Mouse (Mus musculus): Measurements from ENCODE around the gene Fxyd1.

Fxyd1 gene

GRCm38 (mm10) chr7:31049135-31049845, 7.7 kb downstream of the Fxyd1 start:
- Histone ChIP-seq H3K4me1 (replicated peaks; ENCODE audit: low read depth, low read length) (peaks cover 49% of the 10 kb centered on the region), H3K27me3 (ENCODE audit: insufficient read depth, low read length) (peaks cover 95% of the 10 kb centered on the region), H3K36me3 (ENCODE audit: insufficient read depth, low read length) (no peaks in the 10 kb centered on the region), H3K4me3 (replicated peaks; ENCODE audit: low read length) (peak overlapping the region; percentile 41; the same call in 1 of the 2 replicates), H3K9me3 (ENCODE audit: low read length) (no peaks in the 10 kb centered on the region)
- no peak for TF ChIP-seq POU5F1 (IDR thresholded peaks at IDR 0.05; ENCODE audit: borderline replicate concordance, low read length)
- TF ChIP-seq CTCF (conservative IDR thresholded peaks at IDR 0.05; ENCODE audit: low read length): no peak
- no peak for TF ChIP-seq NANOG (IDR thresholded peaks at IDR 0.05; ENCODE audit: borderline replicate concordance, low read length)

- H3K4me1 ChIP-seq (replicated peaks; ENCODE audit: low read depth, low read length): peaks cover 35% of the 10 kb centered on the region
- peaks cover 78% of the 10 kb centered on the region for H3K27me3 ChIP-seq (ENCODE audit: insufficient read depth, low read length)
- H3K4me3 ChIP-seq (replicated peaks; ENCODE audit: low read length): peak within 1 kb of the TSS; percentile 68
- no peak for TF ChIP-seq POU5F1 (IDR thresholded peaks at IDR 0.05; ENCODE audit: borderline replicate concordance, low read length)
- TF ChIP-seq NANOG (IDR thresholded peaks at IDR 0.05; ENCODE audit: borderline replicate concordance, low read length): no peak
- TF ChIP-seq CTCF (conservative IDR thresholded peaks at IDR 0.05; ENCODE audit: low read length): no peak
- no peaks in the 10 kb centered on the region for H3K36me3 ChIP-seq (ENCODE audit: insufficient read depth, low read length)
- no peaks in the 10 kb centered on the region for H3K9me3 ChIP-seq (ENCODE audit: low read length)
Observed at GRCm38 (mm10) chr7:31042431-31042910, 14.5 kb downstream of the Fxyd1 start, which contains the start of gene Fxyd5. Fxyd5 (minus strand) TSS chr7:31042481.

- no peak for TF ChIP-seq POU5F1 (IDR thresholded peaks at IDR 0.05; ENCODE audit: borderline replicate concordance, low read length)
- Histone ChIP-seq H3K36me3 (ENCODE audit: insufficient read depth, low read length) (no peaks in the 10 kb centered on the region), H3K9me3 (ENCODE audit: low read length) (no peaks in the 10 kb centered on the region), H3K4me1 (replicated peaks; ENCODE audit: low read depth, low read length) (peaks cover 35% of the 10 kb centered on the region), H3K27me3 (ENCODE audit: insufficient read depth, low read length) (peaks cover 72% of the 10 kb centered on the region), H3K4me3 (replicated peaks; ENCODE audit: low read length) (peak overlapping the region; percentile 68)
Observed at GRCm38 (mm10) chr7:31041662-31042315, 15.2 kb downstream of the Fxyd1 start.

GRCm38 (mm10) chr7:31041023-31041407, 16.0 kb downstream of the Fxyd1 start:
- H3K36me3 ChIP-seq (ENCODE audit: insufficient read depth, low read length): no peaks in the 10 kb centered on the region
- H3K4me1 ChIP-seq (replicated peaks; ENCODE audit: low read depth, low read length): peaks cover 39% of the 10 kb centered on the region
- no peak for TF ChIP-seq NANOG (IDR thresholded peaks at IDR 0.05; ENCODE audit: borderline replicate concordance, low read length)
- TF ChIP-seq POU5F1 (IDR thresholded peaks at IDR 0.05; ENCODE audit: borderline replicate concordance, low read length): no peak
- no peaks in the 10 kb centered on the region for H3K9me3 ChIP-seq (ENCODE audit: low read length)
- H3K27me3 ChIP-seq (ENCODE audit: insufficient read depth, low read length): peaks cover 64% of the 10 kb centered on the region
- peak overlapping the region; percentile 68 for H3K4me3 ChIP-seq (replicated peaks; ENCODE audit: low read length)

GRCm38 (mm10) chr7:31040281-31041022, 16.5 kb downstream of the Fxyd1 start:
- no peak overlapping the region for H3K4me3 ChIP-seq (replicated peaks; ENCODE audit: low read length)
- no peak for TF ChIP-seq POU5F1 (IDR thresholded peaks at IDR 0.05; ENCODE audit: borderline replicate concordance, low read length)
- TF ChIP-seq CTCF (conservative IDR thresholded peaks at IDR 0.05; ENCODE audit: low read length): no peak
- no peak for TF ChIP-seq NANOG (IDR thresholded peaks at IDR 0.05; ENCODE audit: borderline replicate concordance, low read length)
- H3K27me3 ChIP-seq (ENCODE audit: insufficient read depth, low read length): peaks cover 61% of the 10 kb centered on the region
- H3K4me1 ChIP-seq (replicated peaks; ENCODE audit: low read depth, low read length): peaks cover 39% of the 10 kb centered on the region
- H3K36me3 ChIP-seq (ENCODE audit: insufficient read depth, low read length): no peaks in the 10 kb centered on the region
- no peaks in the 10 kb centered on the region for H3K9me3 ChIP-seq (ENCODE audit: low read length)

GRCm38 (mm10) chr7:31039011-31039410, 18.0 kb downstream of the Fxyd1 start:
- TF ChIP-seq NANOG (IDR thresholded peaks at IDR 0.05; ENCODE audit: borderline replicate concordance, low read length) (no peak), CTCF (conservative IDR thresholded peaks at IDR 0.05; ENCODE audit: low read length) (no peak), POU5F1 (IDR thresholded peaks at IDR 0.05; ENCODE audit: borderline replicate concordance, low read length) (no peak)
- H3K9me3 ChIP-seq (ENCODE audit: low read length): no peaks in the 10 kb centered on the region
- no peak overlapping the region for H3K4me3 ChIP-seq (replicated peaks; ENCODE audit: low read length)
- peaks cover 47% of the 10 kb centered on the region for H3K27me3 ChIP-seq (ENCODE audit: insufficient read depth, low read length)
- peaks cover 46% of the 10 kb centered on the region for H3K4me1 ChIP-seq (replicated peaks; ENCODE audit: low read depth, low read length)
- H3K36me3 ChIP-seq (ENCODE audit: insufficient read depth, low read length): no peaks in the 10 kb centered on the region

- no peak overlapping the region for H3K4me3 ChIP-seq (replicated peaks; ENCODE audit: low read length)
- H3K36me3 ChIP-seq (ENCODE audit: insufficient read depth, low read length): no peaks in the 10 kb centered on the region
- H3K9me3 ChIP-seq (ENCODE audit: low read length): no peaks in the 10 kb centered on the region
- peaks cover 50% of the 10 kb centered on the region for H3K4me1 ChIP-seq (replicated peaks; ENCODE audit: low read depth, low read length)
- TF ChIP-seq CTCF (conservative IDR thresholded peaks at IDR 0.05; ENCODE audit: low read length): no peak
- TF ChIP-seq POU5F1 (IDR thresholded peaks at IDR 0.05; ENCODE audit: borderline replicate concordance, low read length): no peak
- TF ChIP-seq NANOG (IDR thresholded peaks at IDR 0.05; ENCODE audit: borderline replicate concordance, low read length): no peak
- H3K27me3 ChIP-seq (ENCODE audit: insufficient read depth, low read length): peaks cover 33% of the 10 kb centered on the region
Observed at GRCm38 (mm10) chr7:31037675-31038074, 19.3 kb downstream of the Fxyd1 start.

- Histone ChIP-seq H3K4me3 (replicated peaks; ENCODE audit: low read length) (peak overlapping the region; percentile 20; the same call in 1 of the 2 replicates), H3K27me3 (ENCODE audit: insufficient read depth, low read length) (peaks cover 26% of the 10 kb centered on the region), H3K9me3 (ENCODE audit: low read length) (no peaks in the 10 kb centered on the region), H3K36me3 (ENCODE audit: insufficient read depth, low read length) (no peaks in the 10 kb centered on the region), H3K4me1 (replicated peaks; ENCODE audit: low read depth, low read length) (peaks cover 50% of the 10 kb centered on the region)
- no peak for TF ChIP-seq CTCF (conservative IDR thresholded peaks at IDR 0.05; ENCODE audit: low read length)
- no peak for TF ChIP-seq NANOG (IDR thresholded peaks at IDR 0.05; ENCODE audit: borderline replicate concordance, low read length)
- no peak for TF ChIP-seq POU5F1 (IDR thresholded peaks at IDR 0.05; ENCODE audit: borderline replicate concordance, low read length)
Observed at GRCm38 (mm10) chr7:31036917-31037316, 20.1 kb downstream of the Fxyd1 start.
